Mouse (Mus musculus): ENCODE measurements around the gene Washc4. TPM values are rescaled to one million over a fixed set of nuclear protein-coding genes. Genes with fewer than 3 reads are reported as not detected.
A peak's percentile ranks its signal among the peaks of the same experiment; 100 is the strongest.
"Not testable (repeated sequence)": the region's sequence is repeated elsewhere in the genome, so short reads cannot be mapped to it uniquely, and the experiment has no call there.

Washc4 gene
- total RNA-seq (2021) = 10 to 100 TPM; 28.3 to 28.9 TPM
- long read RNA-seq, experiment 1, full-length matches to known transcripts = 1 of 11 reads
- long read RNA-seq, experiment 1, partial matches to known transcripts = 4 of 11 reads
- long read RNA-seq, experiment 1, other reads (novel, unspliced or antisense) = 6 of 11 reads
- long read RNA-seq, experiment 2, full-length matches to known transcripts = 6 of 26 reads
- long read RNA-seq, experiment 2, partial matches to known transcripts = 6 of 26 reads
- long read RNA-seq, experiment 2, other reads (novel, unspliced or antisense) = 14 of 26 reads

- Histone ChIP-seq H3K4me3 (peak within 1 kb of the TSS; percentile 90), H3K27ac (peak within 1 kb of the TSS; percentile 95)
- no peak for TF ChIP-seq CTCF (conservative IDR thresholded peaks at IDR 0.05)
- peak; percentile 94 to 95 for DNase-seq (ENCODE audit: low spot score in 2 of 2)
Measured at GRCm38 (mm10) chr10:83543439-83544102, at the start of gene Washc4. Washc4 (plus strand) TSS chr10:83543752.

GRCm38 (mm10) chr10:83497321-83497720 lies 46.2 kb upstream of the Washc4 start:
- H3K4me3 ChIP-seq = no peak overlapping the region
- TF ChIP-seq CTCF (conservative IDR thresholded peaks at IDR 0.05) = no peak
- DNase-seq (ENCODE audit: low spot score in 2 of 2) = no peak
- H3K27ac ChIP-seq = no peak overlapping the region

GRCm38 (mm10) chr10:83508962-83509660 lies 34.4 kb upstream of the Washc4 start:
- no peak overlapping the region for H3K27ac ChIP-seq
- DNase-seq (ENCODE audit: low spot score in 2 of 2) = no peak
- peak; percentile 65 for TF ChIP-seq CTCF (conservative IDR thresholded peaks at IDR 0.05)
- H3K4me3 ChIP-seq = no peak overlapping the region

- no peak overlapping the region for H3K4me3 ChIP-seq
- no peak for TF ChIP-seq CTCF (conservative IDR thresholded peaks at IDR 0.05)
- H3K27ac ChIP-seq = no peak overlapping the region
- DNase-seq (ENCODE audit: low spot score in 2 of 2) = no peak
Measured at GRCm38 (mm10) chr10:83511304-83511703, 32.2 kb upstream of the Washc4 start.

GRCm38 (mm10) chr10:83513736-83514135 lies 29.8 kb upstream of the Washc4 start:
- no peak overlapping the region for H3K27ac ChIP-seq
- no peak for TF ChIP-seq CTCF (conservative IDR thresholded peaks at IDR 0.05)
- no peak for DNase-seq (ENCODE audit: low spot score in 2 of 2)
- no peak overlapping the region for H3K4me3 ChIP-seq

GRCm38 (mm10) chr10:83520990-83521389 lies 22.6 kb upstream of the Washc4 start:
- peak; percentile 62 for TF ChIP-seq CTCF (conservative IDR thresholded peaks at IDR 0.05)
- DNase-seq (ENCODE audit: low spot score in 2 of 2) = no peak
- Histone ChIP-seq H3K27ac (no peak overlapping the region), H3K4me3 (no peak overlapping the region)

GRCm38 (mm10) chr10:83524238-83524637 lies 19.3 kb upstream of the Washc4 start:
- not testable (repeated sequence) for DNase-seq (ENCODE audit: low spot score in 2 of 2); H3K4me3 ChIP-seq; H3K27ac ChIP-seq

- TF ChIP-seq CTCF (conservative IDR thresholded peaks at IDR 0.05) = no peak
- no peak overlapping the region for H3K27ac ChIP-seq
- no peak overlapping the region for H3K4me3 ChIP-seq
- DNase-seq (ENCODE audit: low spot score in 2 of 2) = no peak
Measured at GRCm38 (mm10) chr10:83530384-83530967, 13.1 kb upstream of the Washc4 start.

GRCm38 (mm10) chr10:83533258-83533909 lies 10.2 kb upstream of the Washc4 start:
- 0 out of 2 replicates have a peak overlapping the region, but pooled peaks have one; percentile 19 for H3K27ac ChIP-seq
- TF ChIP-seq CTCF (conservative IDR thresholded peaks at IDR 0.05) = no peak
- peak; percentile 26 to 30 for DNase-seq (ENCODE audit: low spot score in 2 of 2)
- H3K4me3 ChIP-seq = peak overlapping the region; percentile 61

- peak; percentile 28 to 29 for DNase-seq (ENCODE audit: low spot score in 2 of 2)
- Histone ChIP-seq H3K4me3 (peak within 1 kb of the TSS; percentile 61), H3K27ac (0 out of 2 replicates have a peak within 1 kb of the TSS, but pooled peaks have one; percentile 19)
- TF ChIP-seq CTCF (conservative IDR thresholded peaks at IDR 0.05) = no peak
Measured at GRCm38 (mm10) chr10:83533910-83534283, 9.7 kb upstream of the Washc4 start, which contains the start of gene Aldh1l2. Aldh1l2 (minus strand) TSS chr10:83534140.

- H3K27ac ChIP-seq = no peak overlapping the region
- no peak overlapping the region for H3K4me3 ChIP-seq
- no peak for DNase-seq (ENCODE audit: low spot score in 2 of 2)
- peak; percentile 65 for TF ChIP-seq CTCF (conservative IDR thresholded peaks at IDR 0.05)
Measured at GRCm38 (mm10) chr10:83536436-83536835, 7.1 kb upstream of the Washc4 start.

GRCm38 (mm10) chr10:83539311-83539980 lies 4.1 kb upstream of the Washc4 start:
- DNase-seq (ENCODE audit: low spot score in 2 of 2) = no peak
- Histone ChIP-seq H3K4me3 (no peak overlapping the region), H3K27ac (no peak overlapping the region)
- 0 out of 2 replicates have a peak, but pooled peaks have one; percentile 8 for TF ChIP-seq CTCF (conservative IDR thresholded peaks at IDR 0.05)
